Mouse (Mus musculus) urinary bladder, postnatal 14 days (tissue): ENCODE data around the gene Myo18a.
A peak's percentile ranks its signal among the peaks of the same experiment; 100 is the strongest.

Experiments used
- DNase-seq: peaks from one replicate; pipeline ENCODE4 v3.0.0; 2021; ENCODE audit warnings: low spot score

Gene Myo18a

DNA sequence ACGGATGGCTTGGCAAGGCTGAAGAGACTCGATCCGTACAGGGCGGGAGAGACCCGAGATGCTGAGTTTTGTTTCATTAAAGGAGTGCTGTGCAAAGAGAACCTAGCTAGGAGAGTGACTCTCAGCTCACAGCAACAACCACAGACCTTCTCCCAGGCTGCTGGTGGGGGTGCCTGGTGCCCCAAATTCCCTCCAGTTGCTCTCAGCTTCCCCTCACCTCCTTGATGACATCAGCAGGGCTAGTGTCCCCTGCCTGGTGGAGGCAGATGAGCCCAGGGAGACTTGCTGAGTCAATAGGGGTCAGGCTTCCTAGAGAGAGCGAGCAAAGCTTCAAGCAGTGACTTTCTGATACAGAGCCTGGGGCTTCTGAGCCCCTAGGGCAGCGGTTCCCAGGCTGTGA lies 109.6 kb downstream of the Myo18a start:
- no peak for DNase-seq

GRCm38 (mm10) chr11:77873116-77873515 lies 110.1 kb downstream of the Myo18a start:
- DNase-seq = no peak

GRCm38 (mm10) chr11:77874685-77875231 lies 111.7 kb downstream of the Myo18a start:
- no peak for DNase-seq

- no peak for DNase-seq
Observed at GRCm38 (mm10) chr11:77875269-77875668, 112.2 kb downstream of the Myo18a start.

DNA sequence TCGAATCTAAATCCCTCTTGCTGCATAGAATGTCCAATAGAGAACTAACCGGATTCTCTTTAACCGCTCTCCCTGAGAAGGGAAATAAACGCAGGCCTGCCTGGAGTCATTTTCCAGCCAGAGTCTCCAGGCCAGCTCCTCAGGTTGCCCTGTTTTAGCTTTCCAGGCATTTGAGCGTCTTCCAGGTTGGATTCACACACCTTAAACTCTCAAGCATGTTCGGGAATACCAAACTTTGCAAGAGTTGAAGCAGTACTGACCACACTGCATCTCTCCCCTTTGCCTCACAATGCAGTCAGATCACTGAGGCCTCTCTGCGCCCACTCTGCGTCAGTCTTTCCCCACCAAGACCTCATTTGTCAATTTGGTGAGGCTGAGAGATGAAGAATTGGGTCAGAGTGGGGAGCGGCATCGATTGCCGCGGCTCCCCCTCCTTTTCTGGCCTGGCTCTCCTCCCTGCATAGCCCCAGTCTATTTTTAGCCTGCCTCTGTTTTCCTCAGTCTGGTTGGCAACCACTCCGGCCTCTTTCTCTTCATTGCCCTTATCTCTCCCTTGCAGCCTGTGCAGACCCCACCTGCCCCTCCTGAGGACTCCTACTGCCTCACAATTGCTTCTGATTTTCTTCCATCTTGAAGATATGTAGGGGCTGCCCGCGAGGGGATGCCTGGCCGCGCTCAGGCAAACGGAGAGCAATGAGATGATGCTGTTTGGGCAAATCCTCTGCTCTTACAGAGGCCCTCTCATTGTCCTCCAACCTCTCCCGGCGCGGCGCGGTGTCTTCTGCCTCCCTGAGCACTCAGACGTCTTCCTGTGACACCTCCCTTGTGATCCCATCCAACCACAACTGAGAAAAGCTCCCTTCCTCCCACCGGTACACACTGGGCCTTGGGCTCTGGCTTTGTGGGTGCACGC lies 113.1 kb downstream of the Myo18a start:
- no peak for DNase-seq

DNA sequence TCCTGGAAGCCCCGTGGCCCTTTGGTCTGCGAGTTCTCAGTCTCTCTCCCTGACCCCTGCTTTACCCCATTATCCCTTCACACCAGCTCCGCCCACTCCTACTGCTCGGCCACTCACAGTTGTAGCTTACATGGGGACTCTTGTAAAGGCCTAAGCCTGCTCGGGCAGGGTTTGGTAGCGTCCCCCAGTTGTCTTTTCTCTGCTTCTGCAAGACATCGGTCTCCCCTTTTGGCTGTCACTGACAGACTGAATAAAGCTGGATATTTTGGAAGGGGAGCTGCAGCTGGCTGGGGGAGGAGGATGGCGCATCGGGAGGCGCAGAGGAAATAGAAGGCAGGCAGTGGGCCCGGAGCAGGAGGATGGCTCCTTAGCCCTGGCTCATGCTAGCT lies 113.7 kb downstream of the Myo18a start:
- no peak for DNase-seq

DNA sequence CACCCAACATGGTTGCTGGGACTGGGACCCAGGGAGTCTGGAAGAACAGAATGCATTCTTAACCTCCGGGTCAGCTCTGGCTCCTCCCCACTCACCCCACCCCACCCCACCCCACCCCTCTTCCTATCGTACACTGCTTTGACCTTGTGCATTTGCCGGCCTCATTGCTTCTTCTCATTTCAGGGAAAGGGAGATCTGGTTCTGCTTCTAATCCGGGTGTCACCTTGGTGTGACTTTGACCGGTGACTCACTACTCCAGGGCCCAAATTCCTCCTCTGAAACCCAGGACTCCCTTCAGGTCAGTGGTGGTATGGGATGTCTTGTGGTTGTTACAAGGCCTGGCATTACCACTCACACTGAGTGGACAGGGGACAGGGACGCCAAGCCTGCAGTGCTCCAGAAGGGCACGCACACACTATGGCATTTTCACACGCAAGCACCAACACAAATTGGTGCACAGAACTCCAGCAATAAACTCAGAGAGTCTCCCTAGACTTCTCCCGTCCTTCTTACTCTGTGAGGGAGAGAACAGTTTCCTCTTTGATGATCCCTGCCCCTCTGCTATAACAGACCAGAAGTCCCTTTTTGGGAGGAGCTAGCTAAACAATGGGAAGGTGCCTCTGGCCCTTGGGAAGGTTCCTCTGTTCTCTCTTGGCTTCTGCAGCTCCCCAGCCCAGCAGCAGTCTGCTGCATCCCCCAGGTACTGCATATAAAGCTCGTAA lies 121.6 kb downstream of the Myo18a start:
- no peak for DNase-seq

- no peak for DNase-seq
Observed at GRCm38 (mm10) chr11:77885246-77885575, 122.2 kb downstream of the Myo18a start.

- DNase-seq = no peak
Observed at GRCm38 (mm10) chr11:77887373-77887960, 124.4 kb downstream of the Myo18a start.

- no peak for DNase-seq
Observed at GRCm38 (mm10) chr11:77888846-77889245, 125.8 kb downstream of the Myo18a start.

- DNase-seq = no peak
Observed at GRCm38 (mm10) chr11:77889484-77889883, 126.4 kb downstream of the Myo18a start.

- DNase-seq = no peak
Observed at GRCm38 (mm10) chr11:77890648-77891258, 127.7 kb downstream of the Myo18a start.

- no peak for DNase-seq
Observed at GRCm38 (mm10) chr11:77892883-77893282, 129.8 kb downstream of the Myo18a start.

GRCm38 (mm10) chr11:77893283-77893682 lies 130.2 kb downstream of the Myo18a start:
- DNase-seq = no peak

- DNase-seq = peak; percentile 80
Observed at GRCm38 (mm10) chr11:77893787-77894718, 131.0 kb downstream of the Myo18a start, which contains the start of gene Pipox. Gene Pipox (minus strand): TSS chr11:77894096.

- DNase-seq = no peak
Observed at GRCm38 (mm10) chr11:77894967-77895366, 131.9 kb downstream of the Myo18a start.

DNA sequence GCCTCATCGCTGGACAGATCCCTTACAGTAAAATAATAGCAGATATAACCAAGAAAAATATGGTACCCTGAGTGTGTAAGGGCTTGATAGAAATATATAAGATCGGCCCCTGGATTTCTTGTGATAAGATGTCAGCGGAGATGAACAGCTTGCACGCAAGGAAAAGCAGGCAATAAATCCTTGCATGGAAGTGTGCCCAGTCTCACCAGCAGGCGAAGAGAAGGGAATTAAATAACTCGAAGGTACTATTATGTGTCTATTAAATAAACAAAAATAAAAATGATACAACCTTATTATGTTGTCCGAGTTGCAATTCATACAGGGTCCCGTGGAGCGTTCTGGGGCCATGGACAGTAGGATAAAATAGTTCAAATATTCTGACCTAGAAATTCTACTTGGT lies 133.0 kb downstream of the Myo18a start:
- no peak for DNase-seq

DNA sequence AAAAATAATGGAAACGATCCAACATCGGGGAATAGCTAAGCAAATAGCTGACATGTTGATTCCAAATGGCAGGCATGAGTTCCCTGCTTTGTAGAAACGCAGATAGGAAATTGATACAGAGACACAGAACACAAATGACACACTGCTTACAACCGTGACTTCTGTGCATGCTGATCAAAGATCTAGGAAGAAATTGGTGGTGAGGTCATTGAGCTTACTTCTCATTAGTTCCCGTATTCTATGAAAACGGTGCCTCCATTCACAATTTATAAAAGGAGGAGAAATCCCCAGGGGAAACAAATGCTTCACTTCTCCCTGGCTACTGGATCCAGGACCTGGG lies 133.4 kb downstream of the Myo18a start:
- DNase-seq = no peak

- no peak for DNase-seq
Observed at GRCm38 (mm10) chr11:77896820-77897805, 134.1 kb downstream of the Myo18a start.

DNA sequence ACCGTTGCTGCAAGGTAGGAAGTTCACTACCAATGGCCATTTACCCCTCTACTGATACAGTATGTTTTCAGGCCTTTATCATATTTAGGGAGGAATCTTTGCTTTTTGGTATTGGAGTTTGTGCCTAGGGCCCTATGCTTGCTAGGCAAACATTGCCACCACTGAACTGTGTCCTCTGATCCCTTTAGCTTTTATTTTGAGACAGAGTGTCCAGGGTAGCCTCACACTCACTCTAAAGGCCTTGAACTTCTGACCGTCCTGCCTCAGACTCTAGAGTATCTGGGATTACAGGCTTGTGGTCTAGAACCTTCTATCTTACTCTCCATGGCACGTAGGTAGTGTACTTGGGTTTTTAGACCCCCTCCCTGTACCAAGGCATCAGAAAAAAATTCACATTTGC lies 137.1 kb downstream of the Myo18a start:
- DNase-seq = no peak
